Mouse (Mus musculus) adrenal gland, adult (tissue): Measurements from ENCODE around the gene Chst5.
"Not testable (repeated sequence)": the region's sequence is repeated elsewhere in the genome, so short reads cannot be mapped to it uniquely, and the experiment has no call there.

ENCODE experiments used
- DNase-seq, 2 experiments: peaks; one replicate each; pipeline ENCODE4 v3.0.0; 2022 to 2023; ENCODE audit warnings: low spot score in 1 of 2; ENCODE audit not compliant: inconsistent age in 2 of 2

Chst5 gene

DNA sequence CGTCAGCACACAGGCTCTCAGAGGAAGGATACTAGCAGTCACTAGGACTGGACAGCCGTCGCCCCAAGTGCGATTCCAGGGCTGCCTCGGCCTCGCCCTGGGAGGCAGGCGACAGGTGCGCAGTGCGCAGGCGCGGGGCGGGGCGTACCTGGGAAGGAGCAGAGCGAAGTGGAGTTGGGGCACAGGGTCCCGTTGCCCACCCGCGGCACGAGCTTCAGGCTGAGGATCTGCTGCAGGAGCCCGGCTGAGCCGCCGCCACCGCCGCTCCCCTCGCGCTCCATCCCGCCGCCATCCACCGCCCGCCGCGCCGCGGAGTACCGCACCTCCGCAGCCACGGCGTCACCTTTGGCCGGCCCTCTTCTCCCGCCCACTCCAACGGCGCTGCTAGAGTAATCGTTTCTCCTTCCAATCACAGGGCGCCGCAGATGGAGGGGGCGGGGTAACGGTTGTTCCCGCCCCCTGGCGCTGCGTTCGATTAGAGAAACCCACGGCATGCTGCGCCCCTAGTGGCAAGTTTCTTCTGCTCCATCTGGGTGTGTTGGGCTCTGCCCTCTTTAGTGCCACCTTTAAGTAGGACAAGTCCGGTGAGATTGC, 33.8 kb downstream of the Chst5 start, which contains the start of gene Tmem170:
Gene Tmem170 (minus strand): TSS at position 396 of the 594 bp plus-strand sequence.
- peak; percentile 98 to 100 for DNase-seq

GRCm38 (mm10) chr8:111875758-111876157, 34.5 kb downstream of the Chst5 start:
- peak in 1 of 2 experiments; percentile 36 for DNase-seq

GRCm38 (mm10) chr8:111871278-111871677, 39.0 kb downstream of the Chst5 start:
- no peak for DNase-seq

DNA sequence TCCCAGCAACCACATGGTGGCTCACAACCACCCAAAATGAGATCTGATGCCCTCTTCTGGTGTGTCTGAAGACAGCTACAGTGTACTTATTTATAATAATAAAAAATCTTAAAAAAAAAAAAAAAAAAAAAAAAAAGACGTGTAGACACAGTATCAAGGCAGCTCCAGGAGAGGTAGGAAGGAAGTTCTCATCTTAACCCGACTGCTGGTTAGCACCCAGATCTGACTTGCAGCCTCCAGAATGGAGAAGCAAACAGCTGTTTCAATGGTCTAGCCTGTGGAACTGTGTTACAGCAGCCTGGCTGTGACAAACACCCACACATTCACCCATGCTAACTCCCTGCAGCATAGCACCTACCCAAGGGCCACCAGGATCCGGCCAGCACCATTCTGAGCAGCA, 39.9 kb downstream of the Chst5 start:
- DNase-seq = no peak

DNA sequence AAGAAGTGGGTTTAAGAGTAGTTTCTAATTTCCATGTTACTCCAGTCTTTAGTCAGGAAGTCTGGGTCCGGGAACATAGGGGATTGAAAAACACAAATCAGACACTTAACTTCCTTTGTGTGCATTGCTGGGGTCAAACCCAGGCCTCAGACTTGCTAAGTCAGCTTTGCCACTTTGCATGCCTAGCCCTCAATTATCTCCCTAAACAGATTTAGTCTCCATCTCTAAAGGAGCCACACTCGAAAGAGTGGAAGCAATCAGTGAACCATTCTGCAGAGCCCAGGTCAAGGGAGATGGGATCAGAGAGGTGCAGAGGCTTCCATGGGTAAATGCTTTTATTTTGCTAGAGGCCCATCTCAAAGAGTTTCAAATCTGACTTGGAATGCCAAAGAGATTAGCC, 41.6 kb downstream of the Chst5 start:
- DNase-seq = no peak

DNA sequence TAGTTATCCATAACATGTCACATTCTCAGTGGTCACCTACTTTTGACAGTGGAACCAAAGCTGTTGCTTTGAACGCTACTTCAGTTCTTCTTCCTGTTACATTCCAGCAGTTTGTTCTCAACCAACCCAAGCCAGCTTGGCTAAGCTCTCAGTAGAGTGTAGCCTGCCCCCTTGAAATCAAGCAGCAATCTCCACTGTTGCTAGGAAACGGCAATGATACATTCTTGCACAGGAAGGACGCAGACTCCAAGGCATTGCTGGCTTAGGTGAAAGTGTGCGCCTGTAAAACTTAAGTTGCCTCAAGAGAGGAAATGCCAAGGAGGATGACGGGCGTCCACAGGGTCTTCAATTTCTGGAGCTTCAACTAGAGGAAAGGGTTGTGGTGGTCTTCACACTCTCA, 44.4 kb downstream of the Chst5 start:
- no peak for DNase-seq

GRCm38 (mm10) chr8:111865130-111865852, 45.0 kb downstream of the Chst5 start:
- DNase-seq = no peak

DNA sequence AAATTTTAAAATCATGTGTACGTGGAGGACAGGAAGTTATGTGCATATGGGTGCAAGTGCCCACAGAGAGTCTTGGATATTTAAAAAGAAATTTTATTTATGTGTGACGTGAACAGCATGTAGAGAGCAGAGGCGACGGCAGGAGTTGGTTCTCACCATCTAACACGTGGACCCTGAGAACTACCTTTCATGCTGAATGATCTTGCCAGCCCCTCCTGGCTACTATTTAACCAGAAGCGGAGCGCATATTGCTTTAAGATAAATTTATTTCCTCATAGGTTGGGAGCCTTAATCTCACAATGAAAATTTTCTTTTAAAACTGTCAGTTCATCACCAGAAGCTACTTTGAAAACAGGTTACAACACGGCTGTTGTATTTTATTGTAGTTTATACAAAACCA, 45.6 kb downstream of the Chst5 start:
- no peak for DNase-seq

DNA sequence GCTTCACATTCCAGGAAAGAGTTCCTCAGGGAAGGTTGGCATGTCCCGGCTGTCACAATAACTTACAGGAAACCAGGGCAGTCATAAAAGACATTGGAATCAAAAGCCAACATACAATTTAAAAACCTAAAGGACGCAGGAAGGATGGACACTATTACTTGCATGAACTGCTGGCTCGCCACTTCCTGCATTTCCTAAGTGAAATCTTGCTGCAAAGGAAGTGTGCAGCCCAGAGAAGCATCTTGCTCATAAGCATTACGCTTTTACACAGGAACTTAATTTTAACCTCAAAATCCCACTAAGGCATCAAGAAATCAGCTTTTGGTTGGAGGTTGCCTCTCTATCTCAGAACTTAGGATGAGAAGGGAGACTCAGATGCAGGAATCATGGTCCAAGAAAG, 47.0 kb downstream of the Chst5 start:
- no peak for DNase-seq

GRCm38 (mm10) chr8:111855977-111856376, 54.3 kb downstream of the Chst5 start:
- DNase-seq = no peak

GRCm38 (mm10) chr8:111853861-111854501, 56.3 kb downstream of the Chst5 start, which contains the start of gene Cfdp1:
Cfdp1 (minus strand) TSS chr8:111854291.
- peak; percentile 97 to 98 for DNase-seq

GRCm38 (mm10) chr8:111853219-111853618, 57.0 kb downstream of the Chst5 start:
- not testable (repeated sequence) for DNase-seq

DNA sequence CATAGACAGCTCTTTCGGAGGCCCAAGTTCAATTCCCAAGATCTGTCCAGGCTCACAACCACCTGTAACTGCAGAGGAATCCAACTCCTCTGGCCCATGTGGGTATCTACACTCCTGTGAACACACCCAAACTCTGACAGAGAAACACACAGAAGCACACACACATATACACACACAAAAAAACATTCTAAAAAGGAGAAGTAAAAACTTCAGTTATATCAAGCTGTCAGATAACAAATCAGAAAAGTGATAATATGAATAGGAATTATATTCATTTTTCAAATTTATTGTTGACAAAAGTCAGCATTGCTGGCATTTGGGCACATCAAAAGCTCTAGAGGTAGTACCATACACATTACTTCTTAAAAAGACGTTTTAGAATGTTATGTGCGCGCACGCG, 63.5 kb downstream of the Chst5 start:
- DNase-seq = no peak
